Mouse (Mus musculus): Measurements from ENCODE around the gene Vmn1r212.
"Not testable (repeated sequence)": the region's sequence is repeated elsewhere in the genome, so short reads cannot be mapped to it uniquely, and the experiment has no call there.

The Vmn1r212 gene

GRCm38 (mm10) chr13:22884105-22884504 lies at the start of gene Vmn1r212:
Vmn1r212 (minus strand) TSS chr13:22884205.
- no peak for DNase-seq

DNA sequence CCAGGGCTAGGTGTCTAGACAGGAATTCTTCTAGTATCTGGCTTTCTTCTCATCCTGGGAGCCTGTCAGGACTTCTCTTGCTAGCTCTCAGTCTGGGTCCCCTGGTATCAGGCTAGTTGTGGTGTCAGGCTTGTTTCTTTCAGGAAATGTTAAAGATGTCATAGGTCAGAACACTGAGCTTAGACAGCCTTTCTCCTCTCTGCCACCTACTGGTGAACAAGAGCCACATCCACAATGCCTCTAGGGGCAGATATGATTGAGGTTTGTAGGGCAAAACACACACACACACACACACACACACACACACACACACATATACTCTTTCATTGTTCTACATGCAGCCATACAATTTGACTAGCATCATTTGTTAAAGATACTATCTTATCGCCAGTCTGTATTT lies 4.7 kb downstream of the Vmn1r212 start:
- no peak for DNase-seq

GRCm38 (mm10) chr13:22857461-22857860 lies 26.5 kb downstream of the Vmn1r212 start, which contains the start of gene Vmn1r211:
Vmn1r211 (minus strand) TSS chr13:22857561.
- DNase-seq, result no peak

DNA sequence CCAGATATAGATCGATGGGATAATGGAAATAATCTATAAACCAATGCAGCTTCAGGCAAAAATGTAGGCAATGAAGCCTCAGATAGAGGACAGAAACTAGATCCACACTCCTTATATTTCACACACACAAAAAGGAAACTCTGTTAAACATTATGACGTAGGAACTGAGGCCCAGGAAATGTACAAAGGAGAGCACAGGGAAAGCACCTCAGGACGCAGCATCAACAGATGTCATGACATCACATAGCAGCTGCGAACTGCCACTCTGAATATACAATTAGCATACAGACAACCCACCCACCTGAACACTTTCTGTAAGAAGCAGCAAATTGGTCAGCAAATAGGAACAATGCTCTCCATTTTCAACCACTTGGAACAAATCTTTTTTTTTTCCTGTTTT lies 29.2 kb downstream of the Vmn1r212 start:
- DNase-seq, result no peak

DNA sequence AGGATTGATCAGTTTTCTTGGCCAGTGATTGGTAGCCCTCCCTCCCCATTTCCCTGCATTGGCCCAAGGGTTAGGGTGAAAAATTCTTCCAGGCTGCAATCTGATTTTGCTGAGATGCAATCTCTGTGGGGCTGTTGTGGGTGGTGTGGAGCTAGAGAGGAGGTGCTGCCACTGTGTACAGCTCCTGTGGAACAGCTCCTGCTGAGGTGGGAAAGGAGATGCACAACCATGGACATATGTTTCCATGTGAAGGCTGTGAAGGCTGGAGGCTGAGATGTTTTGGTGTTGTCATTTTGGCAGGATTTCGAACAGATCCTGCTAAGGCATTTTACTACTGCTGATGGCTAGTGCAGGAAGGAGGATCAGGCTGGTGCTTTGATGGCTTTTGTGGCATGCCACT lies 37.2 kb downstream of the Vmn1r212 start:
- no peak for DNase-seq

DNA sequence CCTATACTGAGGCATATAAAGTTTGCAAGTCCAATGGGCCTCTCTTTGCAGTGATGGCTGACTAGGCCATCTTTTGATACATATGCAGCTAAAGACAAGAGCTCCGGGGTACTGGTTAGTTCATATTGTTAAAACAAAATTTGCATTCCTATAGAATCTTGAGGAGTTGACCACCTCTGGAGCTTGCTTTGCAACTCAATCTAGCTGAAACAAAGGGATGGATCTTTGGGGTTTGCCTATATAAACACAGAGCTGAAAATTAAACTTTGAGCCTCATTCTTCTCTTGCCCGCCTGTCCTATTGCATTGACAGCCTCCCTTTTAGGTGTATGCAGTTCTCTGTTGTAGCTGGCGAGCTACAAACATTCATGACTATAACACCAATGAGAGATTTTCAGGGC lies 39.7 kb downstream of the Vmn1r212 start:
- DNase-seq, result not testable (repeated sequence)
